Mouse (Mus musculus) thymus, postnatal 25 days (tissue): Measurements from ENCODE around the gene Hspb7.

Source experiments
- DNase-seq: peaks from one replicate; pipeline ENCODE4 v3.0.0; 2022

Hspb7 gene

DNA sequence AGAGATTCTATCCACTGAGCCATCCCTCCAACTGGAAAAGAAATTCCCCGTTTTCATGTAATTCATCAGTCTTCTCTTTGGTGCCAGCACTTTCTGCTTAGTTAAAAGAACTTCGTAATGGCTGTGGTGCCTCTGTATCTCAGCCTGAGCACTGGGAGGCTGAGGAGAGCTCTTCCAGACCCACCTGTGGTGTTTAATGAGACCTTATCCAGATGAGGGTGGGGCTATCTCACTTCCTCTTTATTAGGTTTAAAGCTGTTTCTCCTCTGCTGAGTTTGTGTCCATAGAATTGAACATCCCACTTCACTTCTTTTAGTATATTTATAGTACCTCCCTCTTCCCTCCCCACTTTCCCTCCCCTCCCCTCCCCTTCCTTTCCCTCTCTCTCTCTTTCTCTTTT lies 30.7 kb downstream of the Hspb7 start:
- no peak for DNase-seq

DNA sequence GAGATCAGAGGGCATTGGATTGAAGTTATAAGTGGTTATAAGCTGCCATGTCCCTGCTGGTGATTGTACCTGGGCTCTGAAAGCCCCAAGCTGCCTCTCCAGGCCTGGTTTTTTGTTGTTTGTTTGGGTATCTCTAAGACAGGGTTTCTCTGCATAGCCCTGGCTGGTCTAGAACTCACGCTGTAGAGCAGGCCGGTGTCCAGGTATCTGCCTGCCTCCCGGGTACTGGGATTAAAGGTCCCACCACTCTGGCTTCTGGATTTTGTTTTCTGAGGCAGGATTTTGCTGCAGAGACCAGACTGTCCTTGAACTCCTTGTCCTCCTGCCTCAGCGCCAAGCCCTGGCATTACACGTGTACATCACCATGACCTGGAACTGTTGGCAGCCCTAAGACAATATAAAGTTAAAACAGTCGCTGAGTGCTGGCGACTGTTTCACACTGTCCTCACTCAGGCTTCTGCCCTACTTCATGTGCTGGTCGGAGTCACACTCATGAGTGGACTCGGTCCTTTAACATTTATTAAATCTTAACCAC lies 31.4 kb downstream of the Hspb7 start:
- no peak for DNase-seq

- DNase-seq = peak; percentile 38
Measured at GRCm38 (mm10) chr4:141454581-141455350, 34.2 kb downstream of the Hspb7 start.

DNA sequence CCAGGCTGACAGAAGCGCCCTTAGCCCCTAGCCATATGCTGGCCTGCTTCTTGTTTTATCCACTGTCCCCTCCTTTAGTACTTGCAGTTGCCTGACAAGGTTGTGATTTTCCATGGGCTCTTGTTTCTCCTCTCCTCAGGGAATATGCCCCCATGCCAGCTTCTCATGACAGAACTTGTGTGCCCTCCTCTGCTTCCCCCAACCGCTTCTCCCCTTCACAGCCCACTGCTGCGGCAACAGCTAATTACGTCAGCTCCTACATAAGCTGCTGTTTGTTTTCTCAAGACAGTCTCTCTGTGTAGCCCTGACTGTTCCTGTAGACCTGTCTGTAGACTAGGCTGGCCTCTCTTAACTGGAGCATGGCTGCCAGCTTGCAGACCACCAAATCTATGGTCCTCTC lies 34.9 kb downstream of the Hspb7 start:
- no peak for DNase-seq

- no peak for DNase-seq
Measured at GRCm38 (mm10) chr4:141456193-141456938, 35.8 kb downstream of the Hspb7 start.

GRCm38 (mm10) chr4:141458236-141458635 lies 37.7 kb downstream of the Hspb7 start:
- DNase-seq = no peak

- no peak for DNase-seq
Measured at GRCm38 (mm10) chr4:141458888-141459287, 38.3 kb downstream of the Hspb7 start.

DNA sequence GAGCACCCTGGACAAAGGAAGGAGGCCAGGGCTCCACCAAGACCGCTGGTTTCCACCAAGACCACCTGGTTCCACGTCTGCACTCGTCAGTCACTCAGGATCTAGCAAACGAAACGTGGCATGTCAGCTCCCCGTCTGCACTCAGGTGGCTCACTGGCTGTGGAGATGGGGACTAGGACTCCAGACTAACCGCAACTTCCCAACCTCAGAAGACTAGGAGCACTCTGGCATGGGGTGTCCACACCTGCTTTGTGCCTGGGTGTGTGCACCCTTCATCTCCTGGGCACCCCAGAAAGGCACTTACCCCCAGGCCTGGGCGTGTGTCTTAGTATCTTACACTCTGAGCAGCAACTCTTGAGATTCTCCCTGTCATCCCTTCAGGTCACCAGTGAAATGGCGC lies 39.2 kb downstream of the Hspb7 start:
- no peak for DNase-seq

- no peak for DNase-seq
Measured at GRCm38 (mm10) chr4:141460481-141460880, 39.9 kb downstream of the Hspb7 start.

DNA sequence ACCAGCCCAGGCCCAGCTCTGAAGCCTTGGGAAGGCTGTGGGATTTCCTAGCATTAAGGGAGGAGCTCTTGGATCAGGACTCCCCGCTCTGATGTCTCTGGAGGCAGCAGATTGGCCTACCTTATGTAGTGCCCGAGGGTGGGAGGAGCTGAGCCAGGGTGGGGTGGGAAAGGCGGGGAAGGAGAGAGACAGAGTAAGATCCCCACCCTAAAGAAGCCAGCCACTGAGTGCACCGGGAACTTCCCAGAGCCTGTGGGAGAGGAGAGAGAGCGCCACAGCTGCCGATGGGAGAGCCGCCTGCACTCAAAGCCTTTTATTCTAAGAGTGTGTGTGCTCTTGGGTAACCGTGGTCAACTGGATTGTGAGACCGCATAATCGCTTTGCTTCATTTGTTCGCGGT lies 40.5 kb downstream of the Hspb7 start:
- DNase-seq = no peak

DNA sequence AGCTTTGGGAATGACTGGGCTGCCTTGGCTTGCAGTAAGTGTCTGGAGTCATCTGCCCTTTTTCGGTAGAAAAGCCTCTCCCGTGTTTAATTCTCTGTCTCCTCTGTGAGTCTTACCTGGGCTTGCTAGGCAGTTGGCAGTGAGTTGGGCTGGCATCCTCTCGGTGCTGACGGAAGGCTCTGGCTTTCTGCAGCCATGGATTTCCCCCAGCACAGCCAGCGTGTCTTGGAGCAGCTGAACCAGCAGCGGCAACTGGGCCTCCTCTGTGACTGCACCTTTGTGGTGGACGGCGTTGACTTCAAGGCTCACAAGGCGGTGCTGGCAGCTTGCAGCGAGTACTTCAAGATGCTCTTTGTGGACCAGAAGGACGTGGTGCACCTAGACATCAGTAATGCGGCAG lies 41.0 kb downstream of the Hspb7 start:
- DNase-seq = no peak

DNA sequence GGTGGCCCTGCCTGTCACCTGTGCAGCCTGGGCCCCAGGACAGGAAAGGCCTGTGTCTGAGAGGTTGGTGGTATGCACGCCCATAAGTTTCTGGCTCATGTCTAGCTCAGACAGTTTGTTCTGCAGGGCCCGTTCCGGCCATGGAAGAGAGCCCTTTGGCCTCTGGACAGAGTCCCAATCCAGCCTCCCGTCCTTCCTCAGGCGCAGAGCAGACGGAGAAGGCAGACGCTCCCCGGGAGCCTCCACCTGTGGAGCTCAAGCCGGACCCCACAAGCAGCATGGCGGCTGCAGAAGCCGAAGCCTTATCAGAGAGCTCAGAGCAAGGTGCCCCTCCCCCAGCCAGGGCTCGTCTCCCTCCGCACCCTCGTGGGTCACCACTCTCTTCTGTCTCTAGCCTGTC lies 42.9 kb downstream of the Hspb7 start:
- DNase-seq = no peak

- no peak for DNase-seq
Measured at GRCm38 (mm10) chr4:141464722-141465121, 44.1 kb downstream of the Hspb7 start.

DNA sequence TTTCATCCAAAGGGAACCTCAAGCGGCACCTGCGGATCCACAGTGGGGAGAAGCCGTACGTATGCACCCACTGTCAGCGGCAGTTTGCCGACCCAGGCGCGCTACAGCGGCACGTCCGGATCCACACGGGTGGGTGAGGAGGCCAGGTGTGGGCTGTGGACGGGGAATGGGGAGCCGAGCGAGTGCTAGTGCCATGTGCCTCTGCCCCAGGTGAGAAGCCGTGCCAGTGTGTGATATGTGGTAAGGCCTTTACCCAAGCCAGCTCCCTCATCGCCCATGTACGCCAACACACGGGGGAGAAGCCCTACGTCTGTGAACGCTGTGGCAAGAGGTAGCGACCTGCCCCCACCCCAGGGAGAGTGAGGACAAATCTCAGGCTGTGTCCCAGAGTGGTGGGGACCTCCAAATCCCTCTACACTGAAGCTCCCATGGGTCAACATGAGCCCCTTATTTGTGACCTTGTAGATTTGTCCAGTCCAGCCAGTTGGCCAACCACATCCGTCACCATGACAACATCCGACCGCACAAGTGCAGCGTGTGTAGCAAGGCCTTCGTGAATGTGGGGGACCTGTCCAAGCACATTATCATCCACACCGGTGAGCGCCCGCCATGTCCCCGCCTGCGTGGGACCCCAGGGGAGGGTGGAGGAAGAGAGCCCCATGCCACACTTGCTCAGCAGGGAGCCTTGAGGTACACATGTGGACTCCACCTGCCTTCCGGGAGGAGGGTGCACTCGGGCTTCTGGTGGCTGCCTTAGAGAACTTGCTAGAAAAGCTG lies 45.1 kb downstream of the Hspb7 start:
- DNase-seq = no peak

GRCm38 (mm10) chr4:141466289-141466795 lies 45.8 kb downstream of the Hspb7 start:
- DNase-seq = no peak

- DNase-seq = no peak
Measured at GRCm38 (mm10) chr4:141466844-141467580, 46.4 kb downstream of the Hspb7 start.

DNA sequence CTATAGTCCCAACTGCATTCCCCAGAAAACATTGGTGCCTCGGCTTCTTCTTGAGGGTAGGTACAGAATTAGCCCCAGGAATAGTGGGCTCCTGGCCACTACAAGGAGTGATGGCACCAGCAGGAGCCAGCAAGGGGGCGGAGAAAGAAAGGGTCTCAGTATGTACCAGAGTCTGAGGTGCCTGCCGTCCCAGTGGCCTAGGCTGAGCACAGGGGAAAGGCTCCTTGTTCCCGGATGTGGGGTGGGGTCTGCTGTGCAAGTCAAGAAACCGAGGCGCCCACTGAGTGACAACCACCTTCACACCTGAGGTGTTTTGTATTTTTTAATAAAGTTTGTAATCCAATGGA lies 47.0 kb downstream of the Hspb7 start:
- DNase-seq = no peak

DNA sequence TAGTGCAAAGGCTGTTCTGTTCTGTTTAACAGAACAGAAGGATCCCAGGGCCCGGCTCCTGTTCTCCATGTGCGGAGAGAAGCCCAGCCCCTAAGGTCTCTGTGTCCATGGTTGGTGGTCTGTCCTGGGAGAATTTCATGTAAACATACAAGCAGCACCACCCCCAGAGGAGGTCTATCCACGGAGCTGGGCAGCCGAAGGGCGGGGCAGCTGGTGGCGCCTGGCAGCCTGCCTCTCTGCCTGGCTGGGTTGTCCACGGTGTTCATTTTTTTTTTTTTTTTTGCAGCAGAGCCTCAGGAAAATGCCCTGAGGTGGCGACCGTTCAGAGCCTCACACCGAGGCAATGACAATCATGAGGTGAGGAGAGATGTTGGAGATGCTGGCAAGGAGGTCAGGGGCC lies 48.0 kb downstream of the Hspb7 start:
- no peak for DNase-seq

GRCm38 (mm10) chr4:141469343-141469742 lies 48.8 kb downstream of the Hspb7 start:
- no peak for DNase-seq

DNA sequence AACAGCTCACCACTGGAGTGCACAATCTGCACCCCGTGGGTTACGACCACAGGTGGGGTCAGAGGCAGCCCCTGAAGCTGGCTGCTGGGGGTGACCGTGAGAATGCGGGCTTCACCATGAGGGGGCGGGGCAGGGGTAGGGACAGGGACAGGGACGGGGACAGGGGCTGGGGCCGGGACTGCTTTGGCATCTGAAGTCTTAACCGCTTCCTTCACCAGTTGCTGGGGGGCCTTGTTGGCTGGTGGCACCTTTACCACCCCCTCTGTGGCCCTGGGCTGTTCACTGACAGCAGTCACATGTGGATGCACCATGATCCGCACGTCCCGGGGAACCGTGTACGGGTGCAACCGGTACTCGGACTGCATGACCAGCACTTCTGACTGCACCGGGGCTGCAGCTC lies 50.9 kb downstream of the Hspb7 start:
- DNase-seq = no peak

GRCm38 (mm10) chr4:141472641-141473321 lies 52.2 kb downstream of the Hspb7 start:
- DNase-seq = no peak

DNA sequence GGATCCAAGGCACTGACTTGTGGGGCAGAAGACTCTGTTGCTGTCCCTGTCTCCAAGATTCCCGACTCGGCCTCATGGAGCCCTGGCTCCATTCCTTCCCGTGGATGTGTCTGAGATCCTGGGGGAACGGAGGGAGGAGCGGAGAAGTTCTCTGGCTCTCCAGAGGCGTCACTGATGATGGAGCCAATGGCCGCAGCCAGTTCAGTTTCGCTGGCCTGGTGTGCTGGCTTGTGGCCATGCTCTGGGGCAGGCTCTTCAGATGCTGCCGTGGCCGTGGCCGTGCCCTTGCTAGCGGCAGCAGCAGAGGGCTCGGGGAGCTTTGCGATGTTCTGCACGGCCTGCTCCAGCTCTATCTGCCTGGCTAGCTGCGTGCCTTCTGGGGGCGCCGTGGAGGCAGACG lies 53.9 kb downstream of the Hspb7 start:
- DNase-seq = no peak
